Mouse (Mus musculus): ENCODE measurements around the gene Ccnt1.

GRCm38 (mm10) chr15:98557186-98557585, 13.5 kb downstream of the Ccnt1 start:
- TF ChIP-seq CTCF (IDR thresholded peaks at IDR 0.05; ENCODE audit: borderline replicate concordance, insufficient read depth, low read length) (no peak), POLR2A (IDR thresholded peaks at IDR 0.05; ENCODE audit: low read depth, low read length) (no peak)

Data from embryonic fibroblast, embryonic 13.5 days (primary cell).